Mouse (Mus musculus) gastrocnemius, postnatal 10 days (tissue): ENCODE results near the gene Ggps1. TPM values are rescaled to one million over a fixed set of nuclear protein-coding genes. Genes with fewer than 3 reads are reported as not detected.
A peak's percentile ranks its signal among the peaks of the same experiment; 100 is the strongest.
"Not testable (repeated sequence)": the region's sequence is repeated elsewhere in the genome, so short reads cannot be mapped to it uniquely, and the experiment has no call there.

Experiments
- DNase-seq: peaks from one replicate; pipeline ENCODE4 v3.0.0; 2021; ENCODE audit warnings: mixed read lengths
- total RNA-seq, 2 experiments: library from RNA; stranded (reverse); gene quantifications; 2 replicates each; pipeline ENCODE4 v1.2.3; 2021

The Ggps1 gene
- total RNA-seq, 2 experiments from 2014 or later, result 20.4 to 21.7 TPM

GRCm38 (mm10) chr13:14038911-14039291, 24.4 kb downstream of the Ggps1 start:
- DNase-seq, result peak; percentile 11

GRCm38 (mm10) chr13:14035875-14036630, 27.2 kb downstream of the Ggps1 start:
- DNase-seq, result no peak

GRCm38 (mm10) chr13:14035352-14035751, 27.9 kb downstream of the Ggps1 start:
- DNase-seq, result not testable (repeated sequence)

DNA sequence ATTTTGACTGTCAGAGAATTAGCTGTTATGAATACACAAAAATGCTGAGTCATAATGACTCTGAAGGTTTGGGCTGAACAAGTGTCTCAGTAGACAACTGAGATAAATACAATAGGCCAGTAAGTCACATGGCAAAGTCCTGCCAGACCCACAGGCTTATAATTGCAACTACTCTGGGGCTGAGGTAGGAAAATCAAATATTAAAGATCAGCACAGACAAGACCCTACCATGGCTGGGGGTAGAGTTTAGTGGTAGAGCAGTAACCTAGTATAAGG, 29.3 kb downstream of the Ggps1 start:
- DNase-seq, result no peak

- no peak for DNase-seq
Measured at GRCm38 (mm10) chr13:14033309-14034072, 29.8 kb downstream of the Ggps1 start.

DNA sequence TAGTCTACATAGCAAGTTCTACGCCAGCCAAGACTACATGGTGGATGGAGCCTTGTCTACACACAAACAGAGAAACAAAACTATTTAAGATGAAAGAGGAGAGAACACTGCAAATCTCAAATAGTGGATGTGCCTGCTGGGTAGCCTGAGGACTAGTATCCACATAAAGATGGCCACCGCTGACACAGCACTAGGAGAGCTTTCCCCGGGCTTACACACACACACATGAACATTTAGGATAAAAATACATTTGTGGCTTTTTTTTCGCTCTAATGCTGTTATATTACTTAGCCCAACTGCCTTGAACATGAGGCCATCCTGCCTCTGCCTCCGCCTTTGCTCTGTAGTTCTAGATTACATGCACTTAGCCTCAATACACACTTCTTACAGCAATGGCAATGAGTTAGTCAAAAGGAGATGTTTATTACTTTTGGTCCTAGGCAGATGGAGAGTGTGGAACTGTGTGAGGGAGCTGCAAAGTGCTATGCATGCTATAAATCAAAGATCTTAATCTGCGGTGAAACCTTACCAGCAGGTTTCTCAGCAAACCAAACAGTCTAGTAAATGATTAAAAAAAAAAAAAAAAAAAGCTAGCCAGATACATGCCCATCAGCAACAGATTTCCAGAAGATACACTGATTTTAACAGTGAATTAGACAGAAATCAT, 37.0 kb downstream of the Ggps1 start:
- no peak for DNase-seq

DNA sequence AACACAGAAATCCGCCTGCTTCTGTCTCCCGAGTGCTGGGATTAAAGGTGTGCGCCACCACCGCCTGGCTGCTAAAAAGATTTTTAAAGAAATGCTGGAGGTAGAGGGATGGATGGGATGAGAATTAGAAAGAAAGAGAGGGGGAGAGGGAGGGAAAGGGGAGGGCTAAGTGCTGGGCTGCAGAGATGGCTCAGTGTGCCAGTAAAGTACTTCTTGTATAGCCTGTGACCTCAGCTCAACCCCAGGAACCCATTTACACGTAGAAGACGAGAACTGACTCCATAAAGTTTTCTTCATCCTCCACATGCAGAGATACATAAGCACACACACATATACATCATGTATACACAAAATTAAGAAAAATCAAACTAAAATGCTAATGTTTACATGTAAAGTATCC, 37.7 kb downstream of the Ggps1 start:
- no peak for DNase-seq

DNA sequence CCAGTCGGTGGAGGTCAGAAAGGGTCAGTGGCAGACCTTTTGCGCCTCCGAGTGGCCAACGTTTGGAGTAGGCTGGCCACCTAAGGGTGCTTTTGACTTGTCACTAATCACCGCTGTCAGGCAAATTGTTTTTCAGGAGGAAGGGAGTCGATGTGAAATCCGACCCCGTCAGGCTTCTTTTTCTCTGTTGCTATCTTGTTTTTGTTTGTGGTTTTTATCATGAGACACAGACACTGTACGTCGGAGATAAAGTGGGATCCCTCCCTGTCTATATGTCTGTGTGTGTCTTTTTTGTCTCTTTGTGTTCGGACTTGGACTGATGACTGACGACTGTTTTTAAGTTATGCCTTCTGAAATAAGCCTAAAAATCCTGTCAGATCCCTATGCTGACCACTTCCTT, 41.9 kb downstream of the Ggps1 start:
- DNase-seq, result not testable (repeated sequence)

GRCm38 (mm10) chr13:14018852-14019251, 44.4 kb downstream of the Ggps1 start:
- no peak for DNase-seq

DNA sequence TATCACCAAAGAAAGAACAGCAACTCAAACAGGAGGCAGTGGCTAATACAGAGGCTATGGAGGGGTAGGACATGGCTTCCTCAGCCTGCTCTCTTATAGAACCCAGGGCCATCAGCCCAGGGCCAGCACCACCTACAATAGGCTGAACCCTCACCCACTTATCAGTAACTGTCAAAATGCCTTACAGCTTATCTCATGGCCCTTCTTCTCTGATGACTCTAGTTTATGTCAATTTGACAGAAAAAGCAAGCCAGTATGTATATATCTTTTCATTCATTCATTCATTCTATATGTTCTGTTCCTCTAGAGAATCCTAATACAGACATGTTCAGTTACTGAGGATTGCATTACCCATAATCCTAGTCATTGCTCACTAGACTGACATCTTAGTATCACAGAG, 45.0 kb downstream of the Ggps1 start:
- no peak for DNase-seq

DNA sequence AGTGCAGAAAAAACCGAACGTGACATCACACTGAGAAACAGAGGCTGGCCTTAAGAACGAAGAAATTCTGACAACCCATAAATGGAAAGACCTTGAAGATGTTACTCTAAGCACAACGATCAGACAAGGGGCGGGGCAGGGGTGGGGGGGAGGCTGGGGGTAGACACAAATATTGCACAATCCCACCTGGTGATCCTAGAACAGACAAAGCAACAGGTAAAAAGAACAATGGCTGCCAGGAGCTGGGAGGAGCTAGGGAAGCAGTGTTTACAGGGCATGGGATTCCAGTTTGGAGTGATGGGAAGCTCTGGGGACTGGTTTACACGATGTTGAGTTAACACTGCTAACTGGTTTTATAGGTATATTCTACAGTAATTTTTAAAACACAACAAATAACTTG, 47.7 kb downstream of the Ggps1 start:
- no peak for DNase-seq

- DNase-seq, result no peak
Measured at GRCm38 (mm10) chr13:14014540-14014939, 48.7 kb downstream of the Ggps1 start.

DNA sequence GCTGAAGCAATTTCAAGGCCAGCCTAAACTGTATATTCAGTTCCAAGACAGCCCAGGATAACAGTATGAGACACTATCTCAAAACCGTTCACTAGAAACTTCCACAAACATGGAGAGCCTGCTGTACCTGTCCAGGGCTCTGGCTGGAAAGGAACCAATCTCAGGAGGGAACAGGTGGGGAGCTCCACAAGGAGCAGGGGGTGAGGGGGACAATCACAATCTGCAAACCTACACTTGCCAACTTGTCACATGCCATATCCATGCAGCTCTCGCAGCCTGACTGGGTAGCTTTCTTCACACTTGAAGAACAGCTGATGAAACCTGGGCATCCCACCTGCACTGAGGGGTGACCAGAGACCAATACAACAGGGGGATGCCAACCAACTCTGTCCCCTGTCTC, 49.3 kb downstream of the Ggps1 start:
- no peak for DNase-seq

GRCm38 (mm10) chr13:14011454-14011995, 51.8 kb downstream of the Ggps1 start:
- no peak for DNase-seq

DNA sequence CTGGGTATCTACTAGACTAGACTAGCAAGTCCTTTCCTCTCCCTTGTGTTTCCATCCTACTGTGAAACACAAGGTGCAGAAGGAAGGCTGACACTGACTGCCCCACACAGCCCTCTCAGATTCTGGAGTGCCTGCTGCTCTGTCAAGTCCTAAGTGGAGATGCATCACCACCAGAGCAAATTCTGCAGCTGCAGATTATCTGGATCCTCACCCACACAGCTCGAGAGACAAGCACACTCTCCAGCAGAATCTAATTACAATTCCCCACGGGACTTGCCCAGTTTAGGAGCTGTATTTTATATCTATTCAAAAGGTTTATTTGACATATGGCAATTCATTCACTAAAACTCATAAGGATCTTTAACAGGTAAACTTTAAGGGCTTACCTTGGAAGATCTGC, 57.2 kb downstream of the Ggps1 start:
- no peak for DNase-seq

- no peak for DNase-seq
Measured at GRCm38 (mm10) chr13:14004999-14005398, 58.3 kb downstream of the Ggps1 start.

- DNase-seq, result no peak
Measured at GRCm38 (mm10) chr13:14004086-14004485, 59.2 kb downstream of the Ggps1 start.

- no peak for DNase-seq
Measured at GRCm38 (mm10) chr13:14002706-14003105, 60.6 kb downstream of the Ggps1 start.

Other genes with a start within 250 kb of the Ggps1 start
- 10 to 100 TPM; 32.7 to 40.7 TPM for gene B3galnt2, start 109.0 kb downstream of the Ggps1 start, total RNA-seq
- 10 to 100 TPM; 23.6 to 32.4 TPM for gene Tbce, start 23.9 kb downstream of the Ggps1 start, total RNA-seq
- 10 to 100 TPM; 15.5 to 22.0 TPM for gene Arid4b, start 256 bp downstream of the Ggps1 start, total RNA-seq